Mouse (Mus musculus): ENCODE measurements around the gene Prkar1b. TPM values are rescaled to one million over a fixed set of nuclear protein-coding genes. Genes with fewer than 3 reads are reported as not detected.

The Prkar1b gene
- polyA plus RNA-seq, 1 experiment from 2014 or later: 2.4 TPM

- no peak for DNase-seq (ENCODE audit: low spot score)
These were observed 39.5 kb downstream of the Prkar1b start for GRCm38 (mm10) chr5:139110140-139110855.

DNA sequence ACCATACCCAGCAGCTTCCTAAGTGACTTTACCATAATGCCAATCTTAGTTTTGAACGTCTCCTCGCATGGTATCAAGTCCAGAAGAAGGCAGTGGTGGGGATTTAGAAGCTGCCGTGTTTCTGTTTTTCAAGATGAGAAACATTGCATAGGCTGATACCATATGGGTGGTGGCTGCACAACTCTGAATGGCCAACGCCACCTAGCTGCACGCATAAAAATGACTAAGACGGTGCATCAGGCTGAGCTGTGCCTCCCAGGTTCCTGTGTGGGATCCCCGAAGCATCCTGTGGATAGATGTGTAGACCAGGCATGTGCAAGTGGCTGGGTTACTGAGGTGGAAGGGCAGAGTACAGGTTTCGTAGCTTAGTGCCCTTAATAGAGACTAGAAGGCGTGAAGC, 42.0 kb downstream of the Prkar1b start:
- peak; percentile 28 for DNase-seq (ENCODE audit: low spot score)

GRCm38 (mm10) chr5:139101783-139102182, 48.0 kb downstream of the Prkar1b start:
- no peak for DNase-seq (ENCODE audit: low spot score)

DNA sequence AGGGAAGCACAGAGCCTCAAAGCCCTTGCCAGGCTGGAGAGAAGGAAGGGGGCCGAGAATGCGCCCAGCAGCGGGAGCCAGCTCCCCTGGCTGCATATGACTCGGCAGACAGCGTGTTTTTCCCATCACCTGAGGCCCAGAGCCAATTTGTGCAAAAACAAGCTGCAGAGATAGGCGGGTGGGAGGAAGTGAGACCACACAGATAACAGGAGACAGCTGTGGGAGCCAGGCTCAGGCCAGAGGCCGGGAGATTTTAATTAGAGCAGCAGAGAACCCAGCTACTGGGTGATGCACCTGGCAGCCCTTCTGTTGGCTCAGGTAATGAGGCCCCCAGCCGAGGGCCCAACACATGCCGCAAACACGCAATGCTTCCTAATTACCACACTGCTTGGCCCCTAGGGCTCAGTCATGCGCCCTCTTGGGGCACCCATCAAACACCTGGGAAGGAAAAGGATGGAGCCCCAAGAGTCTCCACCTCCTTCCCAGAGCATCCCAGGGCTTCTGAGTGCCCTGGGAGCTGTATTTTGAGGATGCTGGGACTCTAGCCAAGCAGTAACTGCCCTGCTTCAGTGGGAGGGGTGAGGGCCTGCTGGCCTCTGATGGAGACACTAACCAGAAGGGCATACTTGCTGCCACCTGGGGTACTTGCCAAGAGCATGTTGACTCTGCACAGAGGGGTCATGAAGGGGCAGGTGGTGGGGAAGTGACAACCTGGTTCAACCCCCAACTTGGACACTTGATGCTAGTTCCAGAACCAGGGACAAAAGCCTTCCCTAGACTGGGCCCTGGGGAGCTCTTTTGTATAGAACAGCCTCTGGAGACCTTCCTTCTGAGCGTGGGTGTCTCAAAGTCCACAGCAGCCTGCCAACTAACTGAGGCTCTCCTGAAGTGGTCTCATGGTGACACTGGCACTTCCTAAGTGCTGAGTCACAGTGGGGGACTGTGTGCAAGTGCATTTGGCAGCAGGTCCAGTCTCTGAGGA, 50.5 kb downstream of the Prkar1b start:
- DNase-seq (ENCODE audit: low spot score): peak; percentile 33

GRCm38 (mm10) chr5:139095297-139096110, 54.3 kb downstream of the Prkar1b start:
- DNase-seq (ENCODE audit: low spot score): no peak

DNA sequence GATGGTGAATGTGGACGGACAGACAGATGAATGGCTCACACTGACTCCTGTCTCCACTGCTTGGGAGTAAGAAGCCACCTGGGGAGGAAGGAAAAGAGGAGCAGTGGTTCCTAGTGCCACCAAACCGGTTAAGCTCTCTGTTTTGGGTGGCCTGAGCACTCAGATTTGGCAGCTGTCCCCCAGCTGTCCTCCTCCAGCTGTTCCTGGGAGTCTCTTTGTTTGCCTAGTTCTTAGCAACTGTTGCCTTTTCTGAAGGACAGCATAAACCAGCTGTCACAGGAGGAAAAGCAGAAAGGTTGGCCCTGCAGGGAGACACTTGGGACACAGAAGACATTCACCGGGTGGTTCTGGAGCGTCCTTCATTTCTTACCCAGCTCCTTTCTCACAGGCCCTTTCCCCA, 56.3 kb downstream of the Prkar1b start:
- DNase-seq (ENCODE audit: low spot score): no peak

DNA sequence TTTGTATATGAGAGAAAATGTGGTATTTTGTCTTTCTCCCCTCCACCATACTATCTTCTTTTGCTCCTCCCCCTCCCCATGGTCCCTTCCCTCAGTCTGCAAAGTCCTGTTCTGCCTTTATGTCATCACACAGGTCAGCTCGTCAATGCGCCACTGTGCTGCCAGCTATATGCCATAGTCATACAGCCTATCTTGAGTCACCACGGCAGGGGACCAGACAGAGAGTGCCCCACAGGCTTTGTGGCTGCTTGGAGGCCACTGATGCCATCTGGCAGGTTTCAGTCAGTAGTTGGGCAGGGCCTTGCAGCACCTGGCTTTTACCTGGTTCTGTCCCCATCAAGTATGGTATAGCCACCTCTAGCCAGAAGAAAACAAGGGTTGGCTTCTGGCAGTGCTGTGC, 58.1 kb downstream of the Prkar1b start:
- no peak for DNase-seq (ENCODE audit: low spot score)

DNA sequence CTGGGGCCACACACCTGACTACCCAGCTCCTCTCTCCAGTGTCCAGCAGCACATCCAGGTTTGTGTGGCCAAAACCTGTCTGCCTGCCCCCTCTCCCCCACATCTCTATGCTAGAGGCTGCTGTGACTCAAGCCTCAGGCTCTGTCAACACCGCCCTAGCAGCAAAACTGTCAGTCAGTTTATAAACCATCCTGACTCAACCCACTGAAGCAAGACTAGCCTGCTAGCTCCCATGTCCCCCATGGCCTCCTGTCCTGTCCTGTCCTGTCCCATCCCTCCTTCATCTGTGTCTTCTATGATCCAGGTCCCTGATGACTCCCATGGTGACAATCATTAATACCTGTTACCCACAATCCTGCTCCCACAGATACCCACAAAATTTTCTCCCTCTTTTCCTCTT, 59.6 kb downstream of the Prkar1b start:
- DNase-seq (ENCODE audit: low spot score): no peak

GRCm38 (mm10) chr5:139088173-139088572, 61.6 kb downstream of the Prkar1b start:
- no peak for DNase-seq (ENCODE audit: low spot score)

GRCm38 (mm10) chr5:139084831-139085519, 64.8 kb downstream of the Prkar1b start:
- DNase-seq (ENCODE audit: low spot score): no peak

- DNase-seq (ENCODE audit: low spot score): no peak
These were observed 65.5 kb downstream of the Prkar1b start for GRCm38 (mm10) chr5:139084302-139084701.

GRCm38 (mm10) chr5:139083841-139084240, 66.0 kb downstream of the Prkar1b start:
- DNase-seq (ENCODE audit: low spot score): no peak

DNA sequence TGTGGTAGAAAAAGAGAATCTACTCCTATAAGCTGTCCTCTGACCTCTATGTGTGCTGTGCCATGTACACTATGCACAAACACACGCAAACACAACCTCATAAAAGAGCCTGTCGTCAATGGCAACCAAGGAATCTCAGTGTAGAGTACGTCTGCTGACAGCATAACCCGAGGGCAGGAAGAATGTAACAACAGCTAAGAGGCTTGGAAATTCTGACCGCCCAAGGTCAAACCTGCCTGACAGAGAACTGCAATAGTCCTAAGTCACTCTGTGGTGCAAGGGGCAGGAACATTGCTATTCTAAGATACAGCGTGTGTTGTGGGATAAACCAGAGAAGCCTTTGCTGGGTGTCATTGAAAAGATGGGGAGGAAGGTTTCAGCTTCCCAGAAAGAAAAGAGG, 68.4 kb downstream of the Prkar1b start:
- no peak for DNase-seq (ENCODE audit: low spot score)

DNA sequence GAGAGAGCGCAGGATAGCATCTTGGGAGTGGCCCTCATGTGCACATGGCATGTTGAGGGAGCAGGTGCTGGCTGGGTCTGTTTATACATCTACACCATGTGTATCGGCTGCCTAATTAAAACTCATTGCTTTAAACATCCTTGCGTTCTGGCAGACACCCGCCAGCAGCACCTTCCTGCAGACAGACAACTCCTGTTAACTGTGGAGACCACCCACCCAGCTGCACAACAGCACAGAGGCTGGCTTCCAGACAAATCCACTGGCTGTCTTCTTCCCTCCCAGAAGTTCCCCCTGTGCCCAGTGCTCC, 71.7 kb downstream of the Prkar1b start:
- no peak for DNase-seq (ENCODE audit: low spot score)

DNA sequence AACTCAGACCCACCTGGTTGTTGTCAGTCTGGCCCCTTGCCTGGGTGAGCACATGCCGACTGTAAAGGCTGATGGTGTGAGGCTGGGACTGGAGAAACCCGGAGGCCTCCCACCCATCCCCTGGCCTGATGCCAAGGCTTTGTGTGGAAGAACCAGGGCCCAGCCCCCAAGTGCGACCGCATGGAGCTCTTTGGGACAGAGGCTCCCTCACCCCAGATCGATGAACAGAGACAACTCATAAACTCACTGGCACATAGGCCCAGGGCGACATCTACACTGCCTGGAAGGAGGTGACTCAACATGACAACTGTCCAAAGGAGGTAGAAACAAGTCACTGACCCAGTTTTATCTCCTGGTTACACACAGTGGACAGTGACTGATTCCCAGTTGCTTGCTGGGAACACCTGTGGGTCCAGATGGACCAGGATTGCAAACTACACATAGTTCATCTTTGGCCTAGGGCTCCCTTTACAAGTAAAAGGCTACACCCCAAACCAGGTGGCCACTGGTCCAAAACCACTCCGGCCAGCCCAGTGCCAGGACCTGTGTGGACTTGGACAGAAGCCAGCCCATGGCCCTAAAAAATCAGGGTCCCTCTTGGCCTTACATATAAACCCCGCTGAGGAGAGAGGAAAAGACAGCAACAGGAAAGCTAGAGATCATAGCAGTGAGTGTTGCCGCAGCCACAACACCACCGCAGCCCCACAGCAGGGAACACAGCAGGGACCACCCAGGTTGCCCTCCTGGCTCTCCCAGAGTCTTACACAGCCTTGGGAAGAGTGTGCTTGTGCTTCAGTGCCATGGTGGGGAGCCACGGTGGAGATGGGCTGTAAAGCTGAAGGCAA, 72.3 kb downstream of the Prkar1b start:
- no peak for DNase-seq (ENCODE audit: low spot score)

DNA sequence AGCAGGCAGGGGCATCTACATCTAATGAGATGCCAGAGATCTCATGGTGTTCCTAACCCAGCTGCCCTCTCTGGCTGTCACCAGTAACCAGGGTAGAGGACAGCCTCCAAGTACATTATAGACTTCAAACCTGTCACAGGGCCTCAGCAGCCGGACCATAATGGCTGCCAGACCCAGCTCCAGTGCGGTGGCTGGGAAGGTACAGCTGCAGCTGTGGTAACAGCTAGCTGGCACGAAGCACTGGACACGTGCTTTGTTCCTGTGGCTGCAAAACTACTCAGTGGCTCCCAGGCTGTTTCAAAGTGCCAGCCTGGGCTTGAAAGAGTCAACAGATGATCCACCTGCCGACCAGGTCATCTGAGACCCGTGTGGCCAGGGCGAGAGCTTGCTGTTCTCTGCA, 73.4 kb downstream of the Prkar1b start:
- DNase-seq (ENCODE audit: low spot score): no peak

- no peak for DNase-seq (ENCODE audit: low spot score)
These were observed 74.0 kb downstream of the Prkar1b start for GRCm38 (mm10) chr5:139075791-139076190.

- peak; percentile 78 for DNase-seq (ENCODE audit: low spot score)
These were observed 74.7 kb downstream of the Prkar1b start for GRCm38 (mm10) chr5:139075125-139075524.

GRCm38 (mm10) chr5:139073977-139074376, 75.8 kb downstream of the Prkar1b start:
- no peak for DNase-seq (ENCODE audit: low spot score)

DNA sequence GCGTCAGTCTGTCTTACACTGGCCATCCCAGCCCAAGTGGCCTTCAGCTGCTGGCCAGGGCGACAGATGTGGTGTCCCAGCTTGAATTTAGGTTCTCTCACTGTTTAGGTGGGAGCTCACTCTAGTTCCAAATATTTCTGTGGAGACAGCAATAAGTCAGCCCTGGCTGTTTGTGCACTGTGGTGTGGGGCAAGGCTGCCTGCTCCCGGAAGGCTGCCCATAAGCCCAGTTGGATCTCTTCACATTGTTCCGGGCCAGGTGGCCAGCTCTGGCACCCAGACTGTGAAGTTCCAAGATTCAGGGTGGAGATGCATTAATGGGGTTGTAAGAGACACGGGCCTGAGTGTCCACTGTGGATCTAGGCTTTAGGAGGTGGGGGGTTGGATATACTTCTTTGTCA, 76.9 kb downstream of the Prkar1b start:
- no peak for DNase-seq (ENCODE audit: low spot score)
